Mouse (Mus musculus): ENCODE results near the gene Ugcg. TPM values are rescaled to one million over a fixed set of nuclear protein-coding genes. Genes with fewer than 3 reads are reported as not detected.
A peak's percentile ranks its signal among the peaks of the same experiment; 100 is the strongest.
"Not testable (repeated sequence)": the region's sequence is repeated elsewhere in the genome, so short reads cannot be mapped to it uniquely, and the experiment has no call there.

Gene Ugcg
- total RNA-seq, 2 experiments from 2014 or later: 37.4 to 90.4 TPM

GRCm38 (mm10) chr4:59255988-59256387 is 66.9 kb downstream of the Ugcg start:
- ATAC-seq (replicated peaks; ENCODE audit: poor library complexity): no peak

- no peak for ATAC-seq (replicated peaks; ENCODE audit: poor library complexity)
These were observed 68.8 kb downstream of the Ugcg start for GRCm38 (mm10) chr4:59257866-59258265.

GRCm38 (mm10) chr4:59258771-59259170 is 69.7 kb downstream of the Ugcg start:
- no peak for ATAC-seq (replicated peaks; ENCODE audit: poor library complexity)

- peak; percentile 33; the same call in 1 of the 2 replicates for ATAC-seq (replicated peaks; ENCODE audit: poor library complexity)
These were observed 70.7 kb downstream of the Ugcg start for GRCm38 (mm10) chr4:59259806-59260205.

GRCm38 (mm10) chr4:59260871-59261515 is 71.9 kb downstream of the Ugcg start:
- peak; percentile 53 for ATAC-seq (replicated peaks; ENCODE audit: poor library complexity)

- ATAC-seq (replicated peaks; ENCODE audit: poor library complexity): not testable (repeated sequence)
These were observed 72.5 kb downstream of the Ugcg start for GRCm38 (mm10) chr4:59261582-59261981.

GRCm38 (mm10) chr4:59262156-59262555 is 73.1 kb downstream of the Ugcg start:
- no peak for ATAC-seq (replicated peaks; ENCODE audit: poor library complexity)

GRCm38 (mm10) chr4:59263418-59263817 is 74.4 kb downstream of the Ugcg start:
- ATAC-seq (replicated peaks; ENCODE audit: poor library complexity): no peak

GRCm38 (mm10) chr4:59264611-59265095 is 75.6 kb downstream of the Ugcg start:
- no peak for ATAC-seq (replicated peaks; ENCODE audit: poor library complexity)

GRCm38 (mm10) chr4:59265182-59265581 is 76.1 kb downstream of the Ugcg start:
- ATAC-seq (replicated peaks; ENCODE audit: poor library complexity): peak; percentile 38

GRCm38 (mm10) chr4:59265631-59266030 is 76.6 kb downstream of the Ugcg start:
- ATAC-seq (replicated peaks; ENCODE audit: poor library complexity): peak; percentile 18; the same call in 1 of the 2 replicates

Other genes with a start within 250 kb of the Ugcg start
- not detected in 2 replicates for gene Zkscan16, start 245.6 kb upstream of the Ugcg start, total RNA-seq (2015)
- not detected in 2 replicates for gene Zkscan16, start 245.6 kb upstream of the Ugcg start, total RNA-seq (2017)
- 72.7 and 81.7 TPM in 2 replicates for gene Ptgr1, start 202.1 kb upstream of the Ugcg start, total RNA-seq (2015)
- 59.6 and 66.6 TPM in 2 replicates for gene Ptgr1, start 202.1 kb upstream of the Ugcg start, total RNA-seq (2017)
- gene Dnajc25, start 194.2 kb upstream of the Ugcg start, total RNA-seq (2015): 24.8 and 25.3 TPM in 2 replicates
- gene Dnajc25, start 194.2 kb upstream of the Ugcg start, total RNA-seq (2017): 22.8 and 29.8 TPM in 2 replicates
- 0.22 TPM in 1 of 2 replicates, not detected in the other for gene Gm20503, start 186.0 kb upstream of the Ugcg start, total RNA-seq (2015)
- gene Gm20503, start 186.0 kb upstream of the Ugcg start, total RNA-seq (2017): not detected in 2 replicates
- 168 and 189 TPM in 2 replicates for gene Gng10, start 154.2 kb upstream of the Ugcg start, total RNA-seq (2015)
- 86.1 and 106 TPM in 2 replicates for gene Gng10, start 154.2 kb upstream of the Ugcg start, total RNA-seq (2017)
- gene AI481877, start 50.3 kb upstream of the Ugcg start, total RNA-seq (2015): not detected in 2 replicates
- gene AI481877, start 50.3 kb upstream of the Ugcg start, total RNA-seq (2017): not detected in 2 replicates
- 46.3 and 54.3 TPM in 2 replicates for gene Susd1, start 249.4 kb downstream of the Ugcg start, total RNA-seq (2015)
- 92.2 and 105 TPM in 2 replicates for gene Susd1, start 249.4 kb downstream of the Ugcg start, total RNA-seq (2017)

Measured in megakaryocyte progenitor cell, adult 5-6 weeks (primary cell).